Mouse (Mus musculus) intestine, postnatal 0 days (tissue): Measurements from ENCODE around the gene Nlk. TPM values are rescaled to one million over a fixed set of nuclear protein-coding genes. Genes with fewer than 3 reads are reported as not detected.

ENCODE experiments used
- ATAC-seq: fragments of 200-750 bp; cut with Nextera tagmentation; 2 replicates; pipeline ENCODE4 v1.8.0; 2017; ENCODE audit warnings: mild to moderate bottlenecking, moderate TSS enrichment, moderate library complexity
- H3K27ac ChIP-seq: fragments of 300-500 bp; sonication (generic); 2 replicates; pipeline ENCODE4 v1.5.1; 2014; ENCODE audit warnings: mild to moderate bottlenecking, low read depth, low read length, moderate library complexity
- H3K27me3 ChIP-seq: fragments of 300-500 bp; sonication (generic); replicated peaks from 2 replicates; pipeline ENCODE4 v1.6.1; 2014; ENCODE audit warnings: low read length, mixed read lengths; ENCODE audit not compliant: control insufficient read depth, insufficient read depth
- H3K36me3 ChIP-seq: fragments of 300-500 bp; sonication (generic); 2 replicates; pipeline ENCODE4 v1.6.1; 2014; ENCODE audit warnings: mild to moderate bottlenecking, moderate library complexity; ENCODE audit not compliant: control insufficient read depth, insufficient read depth
- H3K4me1 ChIP-seq: fragments of 300-500 bp; sonication (generic); replicated peaks from 2 replicates; pipeline ENCODE4 v1.6.1; 2014; ENCODE audit warnings: antibody characterized with exemption, low read length, mixed read lengths; ENCODE audit not compliant: control insufficient read depth, insufficient read depth
- H3K4me2 ChIP-seq: fragments of 300-500 bp; sonication (generic); replicated peaks from 2 replicates; pipeline ENCODE4 v1.6.1; 2014; ENCODE audit warnings: low read depth, mild to moderate bottlenecking, moderate library complexity
- H3K4me3 ChIP-seq: fragments of 300-500 bp; sonication (generic); 2 replicates; pipeline ENCODE4 v1.5.1; 2014; ENCODE audit warnings: low read depth, low read length
- H3K9ac ChIP-seq: fragments of 300-500 bp; sonication (generic); 2 replicates; pipeline ENCODE4 v1.6.1; 2014; ENCODE audit warnings: mild to moderate bottlenecking, low read depth, low read length
- H3K9me3 ChIP-seq: fragments of 300-500 bp; sonication (generic); 2 replicates; pipeline ENCODE4 v1.6.1; 2016; ENCODE audit warnings: mixed run types; ENCODE audit not compliant: control insufficient read depth
- CTCF ChIP-seq: sonication (generic); IDR thresholded peaks from 2 replicates; pipeline ENCODE4 v1.5.1; 2016; ENCODE audit warnings: low read depth, mild to moderate bottlenecking, control low read depth, antibody characterized with exemption, moderate library complexity
- WGBS: fragments of 180-500 bp; shearing (Covaris S2); extraction: QIAGEN DNeasy Blood & Tissue Kit; methylation state at CpG from one replicate; pipeline ENCODE4 v1.1.7; 2014; 5-methylcytosine and 5-hydroxymethylcytosine counted together
- polyA plus RNA-seq: library from polyadenylated mRNA; unstranded; fragments of >200 nt; fragmentation: Nextera tagmentation; extraction: Ambion mirVana; gene quantifications from 2 replicates; pipeline ENCODE4 v1.2.1, GENCODE M21; 2015

The Nlk gene
- polyA plus RNA-seq, 1 experiment from 2014 or later, result 14.2 TPM

- H3K4me2 ChIP-seq, result no peak overlapping the region
- H3K4me1 ChIP-seq, result no peaks in the 10 kb centered on the region
- no peak overlapping the region for H3K9ac ChIP-seq
- no peak for ATAC-seq
- H3K9me3 ChIP-seq, result no peaks in the 10 kb centered on the region
- TF ChIP-seq CTCF, result no peak
- no peaks in the 10 kb centered on the region for H3K27me3 ChIP-seq
- H3K36me3 ChIP-seq, result no peaks in the 10 kb centered on the region
- no peak overlapping the region for H3K4me3 ChIP-seq
- no peak overlapping the region for H3K27ac ChIP-seq
- 95% methylated on average over 3 of the region's 3 CpGs for WGBS
Observed at GRCm38 (mm10) chr11:78641088-78641487, 56.1 kb downstream of the Nlk start.

- TF ChIP-seq CTCF, result no peak
- no peaks in the 10 kb centered on the region for H3K4me1 ChIP-seq
- no peaks in the 10 kb centered on the region for H3K9me3 ChIP-seq
- H3K4me3 ChIP-seq, result no peak overlapping the region
- 96% methylated on average over 2 of the region's 2 CpGs for WGBS
- no peak overlapping the region for H3K9ac ChIP-seq
- ATAC-seq, result no peak
- no peak overlapping the region for H3K27ac ChIP-seq
- H3K27me3 ChIP-seq, result no peaks in the 10 kb centered on the region
- no peaks in the 10 kb centered on the region for H3K36me3 ChIP-seq
- H3K4me2 ChIP-seq, result no peak overlapping the region
Observed at GRCm38 (mm10) chr11:78632782-78633181, 64.4 kb downstream of the Nlk start.

GRCm38 (mm10) chr11:78628871-78629270 is 68.3 kb downstream of the Nlk start:
- WGBS, result 80% methylated on average over 3 of the region's 3 CpGs
- TF ChIP-seq CTCF, result no peak
- Histone ChIP-seq H3K36me3 (no peaks in the 10 kb centered on the region), H3K27ac (no peak overlapping the region), H3K9me3 (no peaks in the 10 kb centered on the region), H3K4me2 (no peak overlapping the region), H3K9ac (no peak overlapping the region), H3K4me1 (no peaks in the 10 kb centered on the region), H3K27me3 (no peaks in the 10 kb centered on the region), H3K4me3 (no peak overlapping the region)
- ATAC-seq, result no peak

- 32% methylated on average over 3 of the region's 3 CpGs for WGBS
- ATAC-seq, result no peak
- H3K4me3 ChIP-seq, result no peak overlapping the region
Observed at GRCm38 (mm10) chr11:78624377-78624776, 72.8 kb downstream of the Nlk start.

GRCm38 (mm10) chr11:78621926-78622325 is 75.2 kb downstream of the Nlk start:
- Histone ChIP-seq H3K9me3 (no peaks in the 10 kb centered on the region), H3K4me3 (no peak overlapping the region), H3K9ac (no peak overlapping the region), H3K4me1 (no peaks in the 10 kb centered on the region), H3K4me2 (no peak overlapping the region), H3K36me3 (no peaks in the 10 kb centered on the region), H3K27me3 (no peaks in the 10 kb centered on the region), H3K27ac (no peak overlapping the region)
- ATAC-seq, result no peak
- no peak for TF ChIP-seq CTCF

More at GRCm38 (mm10) chr11:78624377-78624776, 72.8 kb downstream of the Nlk start:
- H3K27ac ChIP-seq, result no peak overlapping the region
- no peak overlapping the region for H3K9ac ChIP-seq
- no peaks in the 10 kb centered on the region for H3K4me1 ChIP-seq
- H3K4me2 ChIP-seq, result no peak overlapping the region
- no peak for TF ChIP-seq CTCF
- H3K36me3 ChIP-seq, result no peaks in the 10 kb centered on the region
- no peaks in the 10 kb centered on the region for H3K27me3 ChIP-seq
- H3K9me3 ChIP-seq, result no peaks in the 10 kb centered on the region

- Histone ChIP-seq H3K9ac (no peak overlapping the region), H3K36me3 (no peaks in the 10 kb centered on the region), H3K27ac (no peak overlapping the region), H3K9me3 (no peaks in the 10 kb centered on the region), H3K27me3 (no peaks in the 10 kb centered on the region), H3K4me1 (no peaks in the 10 kb centered on the region), H3K4me3 (no peak overlapping the region), H3K4me2 (no peak overlapping the region)
- TF ChIP-seq CTCF, result no peak
- ATAC-seq, result no peak
- whole genome bisulfite sequencing, result 85% methylated on average over 3 of the region's 3 CpGs
Observed at GRCm38 (mm10) chr11:78620179-78620578, 77.0 kb downstream of the Nlk start.

- H3K36me3 ChIP-seq, result no peaks in the 10 kb centered on the region
- no peak for TF ChIP-seq CTCF
- no peaks in the 10 kb centered on the region for H3K4me1 ChIP-seq
- H3K9me3 ChIP-seq, result no peaks in the 10 kb centered on the region
- no peak overlapping the region for H3K27ac ChIP-seq
- ATAC-seq, result no peak
- no peak overlapping the region for H3K9ac ChIP-seq
- H3K27me3 ChIP-seq, result no peaks in the 10 kb centered on the region
- H3K4me2 ChIP-seq, result no peak overlapping the region
- H3K4me3 ChIP-seq, result no peak overlapping the region
Observed at GRCm38 (mm10) chr11:78611273-78611672, 85.9 kb downstream of the Nlk start.
